Mouse (Mus musculus) right cerebral cortex, postnatal 14 days (tissue): ENCODE results near the gene Trh.
A peak's percentile ranks its signal among the peaks of the same experiment; 100 is the strongest.

Experiments
- DNase-seq: peaks from one replicate; pipeline ENCODE4 v3.0.0; 2022

The Trh gene

GRCm38 (mm10) chr6:92221604-92222003 is 22.8 kb downstream of the Trh start:
- no peak for DNase-seq

GRCm38 (mm10) chr6:92219445-92219844 is 25.0 kb downstream of the Trh start:
- peak; percentile 37 for DNase-seq

- peak; percentile 88 for DNase-seq
Observed at GRCm38 (mm10) chr6:92214773-92215449, 29.5 kb downstream of the Trh start, which contains the start of gene Rbsn. Gene Rbsn (minus strand): TSS chr6:92214925.

GRCm38 (mm10) chr6:92214055-92214772 is 30.2 kb downstream of the Trh start:
- no peak for DNase-seq

- DNase-seq: no peak
Observed at GRCm38 (mm10) chr6:92199414-92199813, 45.0 kb downstream of the Trh start.
